ENCODE assay signal across 14 mouse cellular contexts in the genomic region with DNA sequence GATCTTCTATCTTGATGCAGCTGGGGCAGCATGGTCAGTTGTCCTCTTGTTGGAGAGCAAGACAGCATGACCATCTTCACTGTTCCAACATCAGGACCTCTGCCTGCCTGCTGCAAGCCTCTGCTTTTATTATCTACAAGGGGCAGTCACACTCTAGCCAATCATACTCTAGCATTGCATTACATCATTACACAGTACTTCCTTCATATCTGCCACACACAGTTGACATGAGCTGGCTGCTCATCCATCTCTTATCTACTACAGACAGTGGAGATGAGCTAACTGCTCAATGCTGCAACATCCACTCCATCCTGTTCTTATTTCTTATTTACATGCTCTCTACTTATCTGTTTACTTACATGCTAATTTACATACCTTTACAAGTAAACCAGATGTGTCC. TPM values are rescaled to one million over a fixed set of nuclear protein-coding genes. Genes with fewer than 3 reads are reported as not detected.
A peak's percentile ranks its signal among the peaks of the same experiment; 100 is the strongest.
DNase-seq lines count a peak whose midpoint lies in the region; ATAC-seq and TF ChIP-seq lines count a peak whose summit lies in the region.
"Had no signal": no experiment of that assay in that cellular context is flagged by ENCODE, and none has a peak within 500 bp of the region (broad histone marks: within the 10 kb centered on the region; RNA-seq: fewer than 3 reads in every experiment).

No protein-coding gene starts in this region.

- H3K27me3 ChIP-seq in intestine, embryonic 15.5 days (replicated peaks) = no peaks in the 10 kb centered on the region
- H3K27me3 ChIP-seq in intestine, postnatal 0 days (replicated peaks; ENCODE audit: control insufficient read depth, insufficient read depth, low read length) = no peaks in the 10 kb centered on the region
- no peaks in the 10 kb centered on the region for H3K27me3 ChIP-seq in liver, embryonic 12.5 days (replicated peaks)
- H3K27me3 ChIP-seq in midbrain, embryonic 14.5 days (ENCODE audit: control insufficient read depth, insufficient read depth, low read length) = no peaks in the 10 kb centered on the region
- H3K27me3 ChIP-seq in kidney, adult 2 months (replicated peaks; ENCODE audit: control insufficient read depth, insufficient read depth, low read length) = no peaks in the 10 kb centered on the region
- H3K27me3 ChIP-seq: hindbrain, embryonic 15.5 days; neural tube, embryonic 15.5 days had no signal

- no peak overlapping the region for H3K4me2 ChIP-seq in intestine, embryonic 15.5 days (replicated peaks)
- no peak overlapping the region for H3K4me2 ChIP-seq in intestine, postnatal 0 days (replicated peaks; ENCODE audit: low read depth)
- peak overlapping the region; percentile 59 for H3K4me2 ChIP-seq in liver, embryonic 12.5 days
- H3K4me2 ChIP-seq in midbrain, embryonic 14.5 days (ENCODE audit: low read length) = no peak overlapping the region
- H3K4me2 ChIP-seq: hindbrain, embryonic 15.5 days; neural tube, embryonic 15.5 days had no signal

- ATAC-seq in intestine, embryonic 15.5 days = peak; percentile 44; the same call in 1 of the 2 replicates
- no peak for ATAC-seq in intestine, postnatal 0 days
- peak; percentile 100 for ATAC-seq in liver, embryonic 12.5 days
- no peak for ATAC-seq in midbrain, embryonic 14.5 days (ENCODE audit: low FRiP score, low TSS enrichment)

- no peak for TF ChIP-seq CTCF in intestine, postnatal 0 days (IDR thresholded peaks at IDR 0.05; ENCODE audit: low read depth)
- TF ChIP-seq CTCF in kidney, adult 2 months (conservative IDR thresholded peaks at IDR 0.05; ENCODE audit: insufficient read depth, insufficient read length, low read depth, low read length) = no peak

- no peaks in the 10 kb centered on the region for H3K4me1 ChIP-seq in intestine, embryonic 15.5 days (replicated peaks)
- H3K4me1 ChIP-seq in intestine, postnatal 0 days (replicated peaks; ENCODE audit: control insufficient read depth, insufficient read depth, low read length) = no peaks in the 10 kb centered on the region
- H3K4me1 ChIP-seq in liver, embryonic 12.5 days = peaks cover 18% of the 10 kb centered on the region
- H3K4me1 ChIP-seq in midbrain, embryonic 14.5 days (ENCODE audit: control insufficient read depth, insufficient read depth, low read length) = no peaks in the 10 kb centered on the region
- no peaks in the 10 kb centered on the region for H3K4me1 ChIP-seq in kidney, adult 2 months (ENCODE audit: control insufficient read depth, insufficient read depth, low read length)
- H3K4me1 ChIP-seq: hindbrain, embryonic 15.5 days; neural tube, embryonic 15.5 days had no signal

- H3K9ac ChIP-seq in intestine, embryonic 15.5 days = no peak overlapping the region
- H3K9ac ChIP-seq in intestine, postnatal 0 days (ENCODE audit: low read depth, low read length) = no peak overlapping the region
- 0 out of 2 replicates have a peak overlapping the region, but pooled peaks have one; percentile 39 for H3K9ac ChIP-seq in liver, embryonic 12.5 days
- no peak overlapping the region for H3K9ac ChIP-seq in midbrain, embryonic 14.5 days (replicated peaks; ENCODE audit: low read length)
- H3K9ac ChIP-seq: hindbrain, embryonic 15.5 days; neural tube, embryonic 15.5 days had no signal

- DNase-seq in c-Kit-positive CD71-negative TER-119-negative erythroid progenitor cells, embryonic 14.5 days (ENCODE audit: low read depth) = peak; percentile 4
- DNase-seq in skeletal muscle tissue, adult 2 months (ENCODE audit: low read depth, low spot score) = peak; percentile 2
- DNase-seq in midbrain, embryonic 14.5 days = no peak
- no peak for DNase-seq in cerebellum, adult 11 months
- no peak for DNase-seq in kidney, adult 2 months
- DNase-seq: adrenal gland, postnatal 36 days; cerebellum, adult 9-10 months; heart, postnatal 10 days; lung, adult 2 months had no signal

- TF ChIP-seq POLR2A in kidney, adult 2 months (IDR thresholded peaks at IDR 0.05; ENCODE audit: low read depth, low read length) = no peak

- H3K4me3 ChIP-seq in intestine, embryonic 15.5 days (replicated peaks) = no peak overlapping the region
- H3K4me3 ChIP-seq in intestine, postnatal 0 days (ENCODE audit: low read depth, low read length) = no peak overlapping the region
- H3K4me3 ChIP-seq in liver, embryonic 12.5 days = peak overlapping the region; percentile 33
- H3K4me3 ChIP-seq in midbrain, embryonic 14.5 days (replicated peaks; ENCODE audit: low read depth, low read length) = no peak overlapping the region
- H3K4me3 ChIP-seq in kidney, adult 2 months (ENCODE audit: insufficient read depth, low read depth, low read length) = no peak overlapping the region
- H3K4me3 ChIP-seq: hindbrain, embryonic 15.5 days; neural tube, embryonic 15.5 days had no signal

- H3K9me3 ChIP-seq in intestine, embryonic 15.5 days = no peaks in the 10 kb centered on the region
- no peaks in the 10 kb centered on the region for H3K9me3 ChIP-seq in intestine, postnatal 0 days (ENCODE audit: control insufficient read depth)
- no peaks in the 10 kb centered on the region for H3K9me3 ChIP-seq in liver, embryonic 12.5 days (replicated peaks)
- H3K9me3 ChIP-seq in midbrain, embryonic 14.5 days (ENCODE audit: control insufficient read depth, low read length) = no peaks in the 10 kb centered on the region
- H3K9me3 ChIP-seq: hindbrain, embryonic 15.5 days; neural tube, embryonic 15.5 days had no signal

- H3K27ac ChIP-seq in intestine, embryonic 15.5 days = no peak overlapping the region
- no peak overlapping the region for H3K27ac ChIP-seq in intestine, postnatal 0 days (ENCODE audit: low read depth, low read length)
- peak overlapping the region; percentile 67 for H3K27ac ChIP-seq in liver, embryonic 12.5 days
- H3K27ac ChIP-seq in midbrain, embryonic 14.5 days (replicated peaks; ENCODE audit: low read depth, low read length) = no peak overlapping the region
- H3K27ac ChIP-seq in kidney, adult 2 months (ENCODE audit: insufficient read depth, low read depth, low read length) = no peak overlapping the region
- H3K27ac ChIP-seq: hindbrain, embryonic 15.5 days; neural tube, embryonic 15.5 days had no signal

- no peaks in the 10 kb centered on the region for H3K36me3 ChIP-seq in intestine, embryonic 15.5 days
- H3K36me3 ChIP-seq in intestine, postnatal 0 days (ENCODE audit: control insufficient read depth, insufficient read depth) = no peaks in the 10 kb centered on the region
- no peaks in the 10 kb centered on the region for H3K36me3 ChIP-seq in liver, embryonic 12.5 days
- no peaks in the 10 kb centered on the region for H3K36me3 ChIP-seq in midbrain, embryonic 14.5 days (ENCODE audit: control insufficient read depth, insufficient read depth, low read length)
- H3K36me3 ChIP-seq in kidney, adult 2 months (ENCODE audit: control insufficient read depth, insufficient read depth, low read length) = no peaks in the 10 kb centered on the region
- H3K36me3 ChIP-seq: hindbrain, embryonic 15.5 days; neural tube, embryonic 15.5 days had no signal

RNA-seq across cellular contexts. Expression of a gene that starts 28.7 kb away (rescaled TPM):
- 20.7 and 23.4 TPM in 2 replicates for polyA plus RNA-seq in intestine, embryonic 15.5 days (2015; fragmentation: Nextera tagmentation; extraction: Ambion mirVana)
- polyA plus RNA-seq in intestine, postnatal 0 days (2015; fragmentation: Nextera tagmentation; extraction: Ambion mirVana) = 40.9 and 43.1 TPM in 2 replicates
- polyA plus RNA-seq in liver, embryonic 12.5 days (2016; fragmentation: Nextera tagmentation; extraction: Ambion mirVana) = 25.3 and 26.3 TPM in 2 replicates
- 3.9 and 6.8 TPM in 2 replicates for polyA plus RNA-seq in midbrain, embryonic 14.5 days (2014; fragmentation: Nextera tagmentation; extraction: Ambion mirVana)
- 8.5 and 10.4 TPM in 2 replicates for polyA plus RNA-seq in kidney, adult 2 months (2012; rRNA removed)

RNA-seq across cellular contexts. Expression of a gene that starts 43.2 kb away (rescaled TPM):
- polyA plus RNA-seq in intestine, embryonic 15.5 days (2015; fragmentation: Nextera tagmentation; extraction: Ambion mirVana) = 11.5 and 12.4 TPM in 2 replicates
- polyA plus RNA-seq in intestine, postnatal 0 days (2015; fragmentation: Nextera tagmentation; extraction: Ambion mirVana) = 8.9 and 9.1 TPM in 2 replicates
- polyA plus RNA-seq in liver, embryonic 12.5 days (2016; fragmentation: Nextera tagmentation; extraction: Ambion mirVana) = 10.1 and 10.2 TPM in 2 replicates
- 7.2 and 10.7 TPM in 2 replicates for polyA plus RNA-seq in midbrain, embryonic 14.5 days (2014; fragmentation: Nextera tagmentation; extraction: Ambion mirVana)
- 10.5 and 11.9 TPM in 2 replicates for polyA plus RNA-seq in kidney, adult 2 months (2012; rRNA removed)

Comparison
In these comparisons a context has a peak if more than half of its experiments do, and no peak if none do; other contexts are left out.
1. ATAC-seq: peak in intestine, embryonic 15.5 days (single experiment) and liver, embryonic 12.5 days (single experiment); none in intestine, postnatal 0 days (single experiment) and midbrain, embryonic 14.5 days (single experiment).
2. DNase-seq: peak in c-Kit-positive CD71-negative TER-119-negative erythroid progenitor cells, embryonic 14.5 days (single experiment) and skeletal muscle tissue, adult 2 months (single experiment); none in midbrain, embryonic 14.5 days (single experiment), cerebellum, adult 11 months (single experiment) and kidney, adult 2 months (single experiment).